Mouse (Mus musculus) ovary, postnatal 14 days (tissue): Measurements from ENCODE around the gene Bnip2.
"Not testable (repeated sequence)": the region's sequence is repeated elsewhere in the genome, so short reads cannot be mapped to it uniquely, and the experiment has no call there.

Experiments used
- DNase-seq: peaks from one replicate; pipeline ENCODE4 v3.0.0; 2022; ENCODE audit warnings: low spot score

The Bnip2 gene

DNA sequence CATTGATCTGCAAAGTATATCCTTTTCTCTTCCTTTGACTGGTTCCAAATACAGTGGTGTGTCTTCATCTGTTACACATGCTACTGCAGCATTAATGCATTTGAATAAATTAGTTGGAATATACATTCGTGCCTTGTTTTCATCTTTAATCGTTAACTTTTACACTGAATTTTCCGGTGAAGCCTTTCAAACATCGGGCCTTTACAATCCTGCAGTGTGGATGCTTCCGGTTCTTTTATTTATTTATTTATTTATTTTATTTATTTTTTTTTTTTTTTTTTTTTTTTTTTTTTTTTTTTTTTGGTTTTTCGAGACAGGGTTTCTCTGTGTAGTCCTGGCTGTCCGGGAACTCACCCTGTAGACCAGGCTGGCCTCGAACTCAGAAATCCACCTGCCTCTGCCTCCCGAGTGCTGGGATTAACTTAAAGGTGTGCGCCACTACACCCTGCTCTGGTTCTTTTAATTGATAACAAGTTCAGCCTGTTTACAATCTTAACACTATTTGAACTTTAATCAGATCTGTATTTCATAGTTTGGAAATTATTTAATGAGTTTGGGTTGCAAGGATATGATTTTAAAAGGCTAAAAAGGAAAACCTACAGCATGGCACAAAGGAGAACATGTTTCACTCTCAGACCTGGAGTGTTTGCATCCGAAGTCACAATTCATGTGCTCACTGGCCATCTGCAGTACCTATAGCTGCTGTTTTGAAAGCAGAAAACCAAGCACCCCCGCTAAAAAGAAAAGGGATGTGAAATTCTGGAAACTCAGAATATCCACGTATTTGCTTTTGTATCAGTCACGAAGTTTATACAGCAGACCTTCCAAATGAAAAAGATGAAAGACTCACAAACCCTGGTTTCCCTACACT, 22.5 kb downstream of the Bnip2 start:
- no peak for DNase-seq

DNA sequence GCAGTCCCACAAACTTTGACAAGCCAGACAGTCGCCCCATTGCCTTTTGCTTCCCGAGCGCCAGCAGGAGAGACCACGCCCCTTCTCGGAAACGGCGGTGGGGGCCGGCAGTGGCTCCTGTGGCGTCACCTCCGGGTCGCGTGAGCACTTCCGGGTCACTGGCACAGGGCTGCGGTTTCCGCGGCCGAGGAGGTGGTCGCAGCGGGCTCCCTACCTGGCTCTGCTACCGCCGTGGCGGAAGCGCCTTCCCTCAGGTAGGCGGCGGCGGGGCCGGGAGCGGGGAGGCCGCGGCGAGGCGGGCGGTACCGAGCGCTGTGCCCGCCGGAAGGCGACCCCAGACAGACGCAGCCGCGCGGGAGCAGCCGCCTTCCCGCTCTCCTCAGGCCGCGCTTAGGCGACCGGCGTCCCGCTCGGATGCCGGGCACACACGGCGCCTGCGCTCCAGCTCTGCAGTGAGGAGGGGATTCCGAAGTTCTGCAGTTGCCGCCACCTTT, 23.2 kb downstream of the Bnip2 start, which contains the start of gene Gtf2a2:
Gene Gtf2a2 (plus strand): TSS at position 143 of the 494 bp plus-strand sequence.
- peak; percentile 90 for DNase-seq

DNA sequence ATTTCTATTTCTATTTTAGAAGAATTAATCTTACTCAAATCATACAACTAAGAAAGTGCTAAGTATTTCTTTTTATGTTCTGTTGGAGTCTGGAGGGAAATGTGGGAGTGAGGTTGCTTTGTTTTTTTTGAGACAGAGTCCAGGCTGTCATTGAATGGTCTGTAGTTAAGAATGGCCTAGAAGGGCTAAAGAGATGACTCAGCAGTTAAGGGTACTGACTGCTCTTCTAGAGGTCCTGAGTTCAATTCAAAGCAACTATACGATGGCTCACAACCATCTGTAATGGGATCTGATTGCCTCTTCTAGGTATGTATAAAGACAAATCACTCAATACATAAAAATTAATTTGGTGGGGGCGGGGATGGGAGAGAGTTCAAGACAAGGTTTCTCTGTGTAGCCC, 26.4 kb downstream of the Bnip2 start:
- DNase-seq, result no peak

DNA sequence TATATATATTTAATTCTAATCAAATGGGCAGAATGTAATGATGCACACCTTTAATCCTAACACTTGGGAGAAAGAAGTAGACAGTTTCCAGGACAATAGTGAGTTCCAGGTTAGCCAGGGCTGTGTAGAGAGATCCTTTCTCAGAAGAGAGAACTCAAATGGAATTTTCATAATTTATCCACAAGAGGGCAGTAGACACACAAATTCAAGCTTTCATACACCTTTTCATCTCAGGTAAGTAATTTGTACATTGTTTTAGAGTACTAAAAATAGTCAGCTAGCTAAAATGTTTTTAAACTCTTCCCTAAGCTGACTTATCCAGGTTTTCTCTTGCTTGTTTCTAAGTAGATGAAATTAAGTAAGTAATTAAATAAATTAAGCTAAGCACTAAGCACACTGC, 29.6 kb downstream of the Bnip2 start:
- no peak for DNase-seq

DNA sequence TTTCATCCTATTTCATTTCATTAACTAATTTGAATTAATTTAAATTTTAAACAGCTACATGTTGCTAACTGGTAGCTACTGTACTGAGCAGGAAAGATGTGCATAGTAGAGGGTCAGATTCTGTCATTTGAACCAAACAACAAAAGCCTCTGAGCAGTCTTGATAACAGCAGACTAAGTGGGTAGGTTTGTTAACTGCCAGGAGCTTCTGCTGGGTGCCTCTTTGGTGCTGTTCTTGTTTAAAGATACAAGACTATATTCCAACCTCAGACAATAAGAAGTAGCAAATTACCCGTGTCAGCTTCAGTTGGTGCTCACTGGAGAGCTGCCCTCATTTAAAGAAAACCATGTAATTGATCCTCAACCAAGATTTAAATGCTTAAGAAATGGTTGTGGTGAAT, 32.3 kb downstream of the Bnip2 start:
- no peak for DNase-seq

DNA sequence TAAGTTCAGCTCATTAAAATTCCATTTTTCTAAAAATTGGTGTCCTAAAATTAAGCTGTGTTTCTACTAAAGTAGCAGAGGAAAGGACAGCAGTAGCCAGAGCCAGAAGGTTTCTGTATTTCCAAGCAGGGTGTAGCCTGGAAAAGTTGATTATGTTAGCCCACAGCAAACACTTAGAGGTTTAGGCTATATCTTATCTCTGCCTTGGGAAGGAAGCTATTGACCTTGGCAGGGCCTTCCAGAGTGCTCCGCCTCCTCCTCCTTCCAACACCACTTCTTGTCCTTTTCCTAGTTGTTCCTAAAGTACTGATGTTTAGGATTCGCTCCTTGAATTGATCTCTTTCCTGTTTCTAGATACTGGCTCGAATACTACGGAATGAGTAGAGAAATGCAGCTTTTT, 32.8 kb downstream of the Bnip2 start:
- DNase-seq, result no peak

DNA sequence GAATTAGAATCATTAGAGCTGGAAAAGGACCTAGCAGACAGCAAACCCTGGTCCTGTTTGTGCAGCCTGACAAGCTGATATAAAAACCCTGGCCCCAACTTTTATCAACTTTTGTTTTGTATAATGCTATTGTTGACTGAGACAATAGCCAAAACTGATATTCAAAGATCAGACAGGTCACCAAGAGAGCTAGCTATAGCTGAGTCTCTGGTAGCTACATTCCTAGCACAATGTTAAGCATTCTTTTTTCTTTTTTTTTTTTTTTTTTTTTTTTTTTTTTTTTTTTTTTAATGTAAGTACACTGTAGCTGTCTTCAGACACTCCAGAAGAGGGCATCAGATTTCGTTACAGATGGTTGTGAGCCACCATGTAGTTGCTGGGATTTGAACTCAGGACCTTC, 34.3 kb downstream of the Bnip2 start:
- not testable (repeated sequence) for DNase-seq

DNA sequence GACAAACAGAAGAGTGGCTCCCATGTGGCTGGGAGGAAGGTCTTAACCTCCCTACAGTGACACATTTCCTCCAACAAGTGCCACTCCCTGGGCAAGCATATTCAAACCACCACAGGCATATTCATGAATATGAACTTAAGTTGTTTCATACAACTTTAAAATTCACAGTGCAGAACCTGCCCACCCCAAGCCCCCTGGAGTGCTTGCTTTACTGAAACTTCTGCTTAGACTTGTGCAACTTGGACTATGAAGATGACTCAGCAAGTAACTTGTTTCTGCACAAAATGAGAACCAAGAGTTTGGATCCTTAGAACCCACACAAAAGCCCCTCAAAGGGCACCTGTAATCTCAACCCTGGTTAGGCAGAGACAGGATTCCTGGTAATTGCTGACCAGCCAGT, 35.4 kb downstream of the Bnip2 start:
- DNase-seq, result no peak

DNA sequence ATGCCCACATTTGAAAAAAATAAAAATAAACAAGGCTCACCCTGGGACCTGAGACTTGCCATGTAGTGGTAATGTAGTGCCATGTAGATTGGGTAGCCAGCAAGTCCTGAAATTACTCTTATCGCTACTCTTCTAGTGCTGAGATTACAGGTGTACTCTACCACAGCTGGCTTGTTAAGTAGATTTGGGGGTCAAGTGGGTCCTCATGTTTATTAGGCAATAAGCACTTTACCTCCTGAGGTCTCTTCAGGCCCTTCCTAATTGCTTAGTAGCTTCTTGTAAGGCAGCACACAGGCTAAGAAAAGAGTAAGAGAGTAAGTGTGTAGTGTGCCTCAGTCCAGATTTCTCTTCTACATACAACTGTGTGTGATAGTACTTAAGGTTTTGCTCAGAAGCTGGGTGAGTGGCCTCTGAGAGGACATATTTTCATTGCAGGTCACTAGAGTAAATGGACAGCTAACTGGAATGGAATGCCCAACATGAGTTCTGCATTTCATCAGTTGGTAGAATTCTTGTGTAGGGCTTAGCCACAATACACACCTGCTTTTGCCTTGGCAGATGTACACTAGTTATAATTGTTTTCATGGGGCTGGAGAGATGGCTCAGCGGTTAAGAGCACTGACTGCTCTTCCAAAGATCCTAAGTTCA, 36.2 kb downstream of the Bnip2 start:
- no peak for DNase-seq

DNA sequence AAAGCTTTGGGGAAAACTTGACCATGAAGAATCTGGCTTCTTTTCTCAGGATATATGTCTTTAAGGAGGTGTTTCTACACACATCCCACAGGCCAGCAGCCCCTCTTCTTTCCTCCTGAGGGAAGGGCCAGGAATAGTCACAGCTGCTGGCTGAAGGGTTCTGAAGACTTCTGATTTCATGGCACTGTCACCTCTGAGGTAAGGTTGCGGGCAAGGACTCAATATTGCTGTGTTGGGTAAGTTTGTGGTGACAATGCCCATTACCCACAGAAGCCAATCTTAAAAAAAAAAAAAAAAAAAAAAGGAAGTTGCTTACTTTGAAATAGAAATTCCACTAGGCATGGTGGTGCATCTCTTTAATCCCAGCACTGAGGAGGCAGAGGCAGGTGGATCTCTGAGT, 42.9 kb downstream of the Bnip2 start:
- DNase-seq, result no peak

DNA sequence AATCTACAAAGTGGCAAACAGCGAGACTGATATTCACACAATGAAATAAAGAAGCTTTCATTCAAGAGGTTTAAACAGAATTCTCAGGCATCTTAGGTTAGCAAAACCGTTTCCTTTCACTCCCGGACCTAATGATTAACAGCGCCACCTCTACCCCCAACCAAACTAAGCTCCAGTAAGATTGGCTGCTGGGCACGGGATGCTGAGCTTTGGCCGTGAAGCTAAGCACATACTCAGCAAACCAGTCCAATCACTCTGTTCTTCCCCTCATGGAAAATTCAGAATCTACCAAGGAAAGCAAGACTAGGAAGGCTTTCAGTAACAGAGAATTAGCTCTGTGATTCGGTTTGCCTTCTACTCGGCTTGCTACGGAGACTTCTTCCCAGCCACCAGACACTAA, 43.8 kb downstream of the Bnip2 start:
- no peak for DNase-seq

DNA sequence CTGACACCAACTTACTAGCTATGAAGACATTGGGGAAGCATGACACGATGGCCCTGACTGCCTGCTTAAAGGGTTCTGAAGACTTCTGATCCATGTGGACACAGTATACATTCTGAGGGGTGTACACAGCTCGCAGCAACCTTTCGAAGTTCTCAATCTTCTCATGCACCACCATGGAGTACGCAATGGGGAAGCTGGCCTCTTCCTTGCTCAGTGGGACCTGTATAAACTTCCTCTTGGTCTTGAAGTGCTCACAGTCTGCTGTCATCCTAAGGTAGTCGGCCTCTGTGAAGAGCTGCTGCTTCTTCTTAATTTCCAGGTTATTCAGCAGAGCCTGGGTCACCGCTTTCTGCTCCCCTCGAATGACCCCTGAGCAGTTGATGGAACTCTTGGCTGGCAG, 45.4 kb downstream of the Bnip2 start:
- no peak for DNase-seq

DNA sequence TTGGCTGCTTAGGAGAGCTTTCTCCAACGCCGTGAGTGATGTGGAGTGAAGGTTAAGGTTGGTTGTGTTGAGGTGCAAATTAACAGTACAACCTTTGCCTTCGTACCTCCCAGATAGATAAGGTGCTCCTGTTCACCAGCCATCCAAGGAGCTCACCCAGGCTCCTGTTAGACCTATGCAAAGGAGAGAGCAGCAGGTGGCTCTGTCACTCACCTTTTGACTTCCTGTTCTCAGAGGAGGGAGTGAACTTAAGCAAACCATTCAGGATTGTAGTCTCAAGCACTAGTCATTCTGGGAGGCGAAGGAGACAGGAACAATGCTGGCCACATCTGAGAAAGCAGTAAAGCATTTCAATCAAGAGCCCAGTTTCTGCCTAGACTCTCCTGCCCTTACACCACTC, 47.4 kb downstream of the Bnip2 start:
- DNase-seq, result no peak

DNA sequence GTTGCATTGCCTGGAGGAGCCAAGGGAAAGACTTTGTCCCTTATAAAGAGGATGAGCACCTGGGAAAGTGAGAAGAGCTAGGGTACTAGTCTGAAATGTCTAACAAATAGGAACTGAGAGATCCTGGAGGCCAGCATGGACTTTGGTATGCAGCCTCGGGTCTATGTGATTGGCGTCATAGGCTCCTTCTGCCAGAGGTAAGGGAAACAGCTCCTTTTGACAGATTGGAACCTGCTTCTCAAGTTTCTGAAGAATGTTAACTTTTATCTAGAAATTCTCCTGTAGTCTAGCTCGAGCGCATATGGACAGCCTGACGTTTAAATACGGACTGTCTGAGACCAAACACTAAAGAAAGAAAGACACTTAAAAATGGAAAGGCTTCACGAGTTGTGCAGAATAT, 48.7 kb downstream of the Bnip2 start, which contains the start of gene Gcnt3:
Gene Gcnt3 (minus strand): TSS at position 101 of the 400 bp plus-strand sequence.
- DNase-seq, result no peak

DNA sequence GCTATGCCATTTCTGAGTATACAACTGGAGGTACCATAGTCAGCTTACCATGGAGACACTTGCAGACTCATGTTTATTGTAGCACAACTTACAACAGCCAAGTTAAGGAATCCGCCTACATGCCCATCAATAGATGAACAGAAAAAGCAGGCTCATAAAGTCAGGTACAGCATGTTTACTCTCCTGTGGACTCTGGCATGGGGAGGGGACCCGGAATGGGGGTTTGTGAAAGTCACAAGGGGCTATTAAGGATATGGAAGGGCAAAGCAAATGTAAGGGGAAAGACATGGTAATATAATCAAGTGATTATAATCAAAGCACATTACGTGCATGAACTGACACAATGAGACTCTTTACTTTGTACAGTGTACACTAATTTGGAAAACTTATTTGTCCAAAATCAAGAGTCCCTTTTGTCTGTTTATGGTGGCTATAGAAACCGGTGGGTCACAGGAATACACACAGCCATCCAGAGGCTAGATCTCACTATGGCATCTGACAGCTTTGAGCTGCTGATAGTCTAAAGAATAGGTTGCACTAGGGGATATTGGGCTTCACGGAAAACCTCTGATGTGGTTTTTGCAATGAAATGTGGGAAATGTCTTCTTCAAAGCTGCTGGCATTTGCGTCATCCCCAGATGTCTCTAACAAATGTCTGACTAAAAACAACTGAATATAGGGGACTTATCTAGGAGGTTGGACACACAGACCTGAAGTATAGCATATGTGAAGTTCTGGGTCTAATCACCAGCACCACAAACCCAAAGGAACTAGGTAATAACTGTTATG, 50.5 kb downstream of the Bnip2 start:
- no peak for DNase-seq

DNA sequence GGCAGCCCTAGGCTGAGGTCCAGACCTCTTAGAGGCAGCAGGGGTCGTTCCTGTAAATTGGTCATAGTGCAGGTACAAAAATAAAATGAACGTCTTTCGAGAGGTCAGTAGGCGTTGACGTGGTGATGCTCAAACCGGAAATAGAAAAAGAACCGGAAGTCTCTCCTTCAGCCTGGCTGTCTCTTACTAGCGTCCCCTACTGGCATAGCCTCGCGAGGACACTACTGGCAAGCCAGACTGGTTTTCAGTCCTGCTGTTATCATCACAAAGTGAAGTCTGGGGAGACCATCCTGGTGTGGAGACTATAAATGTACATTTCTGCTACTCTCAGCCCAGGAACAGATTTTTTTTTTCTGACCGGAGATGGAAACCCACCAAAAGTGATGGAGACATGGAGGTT, 51.3 kb downstream of the Bnip2 start:
- no peak for DNase-seq

DNA sequence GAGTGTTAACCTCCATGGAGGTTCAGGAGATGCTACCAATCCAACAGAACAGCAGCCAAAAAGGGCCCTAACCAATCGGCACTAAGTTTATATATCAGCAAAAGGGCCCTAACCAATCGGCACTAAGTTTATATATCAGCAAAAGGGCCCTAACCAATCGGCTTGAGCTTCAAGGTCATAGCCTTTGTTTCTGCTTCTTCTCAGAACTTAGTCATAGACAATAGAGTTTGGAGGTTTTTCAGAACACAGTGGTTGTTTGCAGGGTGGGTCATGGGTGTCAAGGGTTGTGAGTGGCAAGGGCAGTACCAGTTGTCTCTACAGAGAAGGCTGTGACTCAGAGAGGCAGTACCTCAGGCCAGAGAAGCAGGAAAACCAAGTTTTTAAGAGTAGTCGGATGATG, 52.9 kb downstream of the Bnip2 start:
- no peak for DNase-seq

DNA sequence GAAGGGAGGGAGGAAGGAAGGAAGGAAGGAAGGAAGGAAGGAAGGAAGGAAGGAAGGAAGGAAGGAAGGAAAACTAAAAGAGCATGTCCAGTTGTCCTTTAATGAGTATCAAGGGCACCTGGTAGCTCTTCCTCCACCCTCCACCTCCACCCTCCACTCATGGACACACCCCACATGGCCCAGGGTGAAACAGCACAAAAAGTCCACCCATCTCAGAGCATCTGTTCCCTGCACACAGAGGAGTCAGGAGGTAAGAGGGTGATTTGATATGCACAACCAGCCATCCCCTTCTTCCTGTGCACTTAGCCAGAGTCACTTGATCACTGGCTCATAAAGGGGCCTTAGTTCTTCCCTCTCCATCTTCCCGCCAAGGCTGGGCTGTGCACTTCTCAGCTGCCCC, 53.7 kb downstream of the Bnip2 start:
- no peak for DNase-seq

DNA sequence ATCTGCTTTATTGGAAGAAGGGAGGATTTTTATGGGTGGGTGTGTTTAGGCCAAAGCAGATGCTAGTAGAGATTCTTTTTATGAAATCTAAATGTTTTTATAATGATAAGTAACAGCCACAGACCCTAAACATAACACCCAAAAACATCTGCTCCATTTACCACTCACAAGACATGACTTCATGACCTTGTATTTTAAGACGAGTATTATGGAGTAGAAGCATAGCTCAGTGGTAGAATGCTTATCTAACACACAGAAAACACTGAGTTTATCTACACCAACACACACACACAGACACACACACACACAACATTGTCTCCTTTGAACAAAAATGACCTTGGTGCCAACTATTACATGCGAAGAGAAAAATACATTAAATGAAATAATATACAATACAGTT, 55.6 kb downstream of the Bnip2 start:
- no peak for DNase-seq

DNA sequence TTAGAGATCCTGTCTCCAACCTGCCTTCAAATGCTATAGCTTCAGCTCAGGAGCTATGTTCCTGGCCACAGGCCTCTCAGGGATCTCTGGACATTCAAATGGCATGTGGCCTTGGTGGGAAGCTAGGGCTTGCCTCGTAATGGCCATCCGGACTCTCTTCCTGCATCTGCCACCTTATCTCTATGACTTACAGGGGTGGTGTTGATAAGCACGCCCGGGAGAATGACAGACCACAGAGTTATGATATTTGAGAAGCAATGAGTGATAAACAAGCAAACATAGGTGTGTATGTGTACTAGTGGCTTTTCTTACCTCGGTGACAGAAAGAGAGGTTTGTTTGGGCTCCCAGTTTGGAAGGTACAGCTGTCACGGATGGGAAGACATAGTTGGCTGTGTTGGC, 57.0 kb downstream of the Bnip2 start:
- no peak for DNase-seq

DNA sequence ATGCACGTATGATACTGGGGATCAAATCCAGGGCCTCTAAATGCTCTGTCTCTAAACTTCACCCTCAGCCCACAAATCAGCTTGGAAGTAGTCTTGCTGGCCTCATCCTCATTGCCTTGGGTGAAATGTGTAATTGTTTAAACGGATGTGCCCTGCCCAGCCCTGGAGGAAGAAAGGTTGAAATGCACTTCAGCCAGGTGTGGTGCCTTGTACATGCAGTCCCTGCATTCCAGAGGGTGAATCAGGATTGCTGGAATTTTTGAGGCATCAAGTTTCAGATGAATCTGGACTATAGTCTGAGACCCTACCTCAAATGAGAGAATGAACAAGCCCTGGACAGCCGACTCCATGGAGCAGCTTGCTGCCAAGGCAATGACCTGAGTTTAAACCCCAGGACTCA, 58.6 kb downstream of the Bnip2 start:
- no peak for DNase-seq

DNA sequence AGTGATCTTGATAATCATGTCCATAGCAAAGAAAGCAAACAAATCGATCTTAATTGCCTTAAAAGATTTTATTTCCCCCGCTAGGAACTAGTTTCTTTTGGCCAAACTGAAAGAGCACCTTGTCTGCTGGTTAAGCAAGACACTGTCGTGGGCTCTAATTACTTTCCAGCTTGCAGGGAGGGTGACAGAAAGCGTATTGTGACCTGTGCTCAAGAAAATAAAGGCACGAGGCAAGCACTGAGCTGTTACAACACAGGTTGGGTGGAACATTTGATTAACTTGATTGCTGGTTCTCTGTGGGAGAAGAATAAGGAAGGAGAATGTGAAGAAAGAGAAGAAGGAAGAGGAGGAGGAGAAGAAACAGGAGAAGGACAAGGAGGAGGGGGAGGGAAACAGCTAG, 59.0 kb downstream of the Bnip2 start:
- DNase-seq, result no peak
